Mouse (Mus musculus): ENCODE results near the gene Apip. TPM values are rescaled to one million over a fixed set of nuclear protein-coding genes. Genes with fewer than 3 reads are reported as not detected.
A peak's percentile ranks its signal among the peaks of the same experiment; 100 is the strongest.

Gene Apip
- polyA plus RNA-seq, 1 experiment from 2014 or later = 28.0 TPM

DNA sequence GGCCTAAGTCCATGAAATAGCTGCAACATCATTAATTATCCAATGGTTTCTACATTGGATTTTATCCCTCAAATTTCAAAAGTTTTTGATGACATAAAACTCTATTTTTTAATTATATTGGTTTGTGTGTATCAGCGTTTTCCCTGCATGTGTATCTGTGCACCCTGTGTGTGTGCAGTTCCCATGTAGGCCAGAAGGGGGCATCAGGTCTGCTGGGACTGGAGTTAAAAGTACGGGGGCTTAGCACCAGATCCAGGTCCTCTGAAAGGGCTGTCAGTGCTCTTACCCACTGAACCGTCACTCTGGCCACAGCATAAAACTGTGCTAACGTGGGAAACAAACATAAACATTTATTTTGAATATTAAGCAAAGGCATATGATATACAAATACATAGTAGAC, 14.6 kb downstream of the Apip start:
- no peak overlapping the region for H3K27ac ChIP-seq (ENCODE audit: low read depth)
- no peaks in the 10 kb centered on the region for H3K4me1 ChIP-seq (ENCODE audit: insufficient read depth)
- H3K4me3 ChIP-seq (ENCODE audit: low read depth, low read length) = no peak overlapping the region
- no peaks in the 10 kb centered on the region; the same call in 1 of the 2 replicates for H3K9me3 ChIP-seq (ENCODE audit: low read length)
- no peak overlapping the region for H3K9ac ChIP-seq (replicated peaks)
- peak; percentile 50 for TF ChIP-seq CTCF (IDR thresholded peaks at IDR 0.05; ENCODE audit: low read depth)
- no peak for TF ChIP-seq EP300 (IDR thresholded peaks at IDR 0.05; ENCODE audit: low read depth)
- H3K27me3 ChIP-seq (ENCODE audit: insufficient read depth, low read length) = no peaks in the 10 kb centered on the region
- ATAC-seq (no peak), DNase-seq (no peak)
- 93% methylated on average over 4 of the region's 4 CpGs for WGBS (ENCODE audit: insufficient replicate concordance)
- no peak overlapping the region for H3K4me2 ChIP-seq (ENCODE audit: low read depth, low read length)
- H3K36me3 ChIP-seq (replicated peaks; ENCODE audit: insufficient read depth, low read length) = peaks cover 24% of the 10 kb centered on the region; the same call in 1 of the 2 replicates

DNA sequence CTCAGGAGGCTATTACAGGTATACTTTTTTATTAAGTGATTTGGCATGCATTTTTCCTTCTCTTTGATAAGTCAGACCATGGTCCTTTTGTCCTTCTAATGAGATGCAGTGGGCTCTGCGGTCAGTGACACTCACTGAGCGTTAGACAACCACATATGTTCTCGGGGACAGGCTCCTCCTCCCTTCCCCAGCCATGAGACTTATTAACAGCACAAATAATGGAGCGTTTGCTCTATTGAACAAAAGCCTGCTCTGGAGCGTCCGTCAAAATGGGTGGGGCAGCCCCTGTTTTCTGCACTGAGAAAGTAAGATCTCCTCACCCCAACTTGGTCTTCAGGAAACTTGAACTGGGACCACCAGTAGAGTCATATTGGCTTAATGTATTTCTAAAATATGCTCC, 16.0 kb downstream of the Apip start:
- Histone ChIP-seq H3K4me2 (ENCODE audit: low read depth, low read length) (no peak overlapping the region), H3K9ac (replicated peaks) (no peak overlapping the region), H3K36me3 (replicated peaks; ENCODE audit: insufficient read depth, low read length) (peaks cover 29% of the 10 kb centered on the region), H3K27ac (ENCODE audit: low read depth) (no peak overlapping the region), H3K27me3 (ENCODE audit: insufficient read depth, low read length) (no peaks in the 10 kb centered on the region), H3K9me3 (ENCODE audit: low read length) (no peaks in the 10 kb centered on the region; the same call in 1 of the 2 replicates), H3K4me3 (ENCODE audit: low read depth, low read length) (no peak overlapping the region), H3K4me1 (ENCODE audit: insufficient read depth) (no peaks in the 10 kb centered on the region)
- ATAC-seq (no peak), DNase-seq (no peak)
- WGBS (ENCODE audit: insufficient replicate concordance) = 85% methylated on average over 6 of the region's 6 CpGs
- no peak for TF ChIP-seq EP300 (IDR thresholded peaks at IDR 0.05; ENCODE audit: low read depth)
- no peak for TF ChIP-seq CTCF (IDR thresholded peaks at IDR 0.05; ENCODE audit: low read depth)

DNA sequence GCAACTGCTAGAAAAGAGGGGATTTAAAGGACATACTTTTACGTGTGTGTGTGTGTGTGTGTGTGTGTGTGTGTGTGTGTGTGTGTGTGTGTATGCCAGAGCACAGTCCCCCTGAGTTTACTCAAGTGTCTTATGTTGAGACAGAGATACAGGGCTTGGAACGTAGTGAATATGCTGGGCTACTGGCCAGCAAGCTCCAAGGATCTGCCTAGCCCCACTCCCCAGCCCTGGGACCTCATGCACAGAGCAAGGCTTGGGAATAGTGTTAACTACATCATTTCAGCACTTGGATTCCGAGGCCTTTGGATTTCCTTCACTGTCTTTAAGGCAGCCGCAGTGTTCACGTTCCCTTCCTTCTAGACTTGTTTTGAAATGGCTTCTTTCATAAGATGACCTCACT, 29.1 kb downstream of the Apip start:
- Histone ChIP-seq H3K27me3 (ENCODE audit: insufficient read depth, low read length) (no peaks in the 10 kb centered on the region), H3K4me1 (ENCODE audit: insufficient read depth) (no peaks in the 10 kb centered on the region), H3K9ac (replicated peaks) (no peak overlapping the region), H3K9me3 (ENCODE audit: low read length) (no peaks in the 10 kb centered on the region), H3K36me3 (replicated peaks; ENCODE audit: insufficient read depth, low read length) (no peaks in the 10 kb centered on the region), H3K27ac (ENCODE audit: low read depth) (no peak overlapping the region), H3K4me3 (ENCODE audit: low read depth, low read length) (no peak overlapping the region), H3K4me2 (ENCODE audit: low read depth, low read length) (no peak overlapping the region)
- TF ChIP-seq EP300 (IDR thresholded peaks at IDR 0.05; ENCODE audit: low read depth) = no peak
- no peak for TF ChIP-seq CTCF (IDR thresholded peaks at IDR 0.05; ENCODE audit: low read depth)
- WGBS (ENCODE audit: insufficient replicate concordance) = 74% methylated on average over 5 of the region's 5 CpGs
- DNase-seq (no peak), ATAC-seq (no peak)

DNA sequence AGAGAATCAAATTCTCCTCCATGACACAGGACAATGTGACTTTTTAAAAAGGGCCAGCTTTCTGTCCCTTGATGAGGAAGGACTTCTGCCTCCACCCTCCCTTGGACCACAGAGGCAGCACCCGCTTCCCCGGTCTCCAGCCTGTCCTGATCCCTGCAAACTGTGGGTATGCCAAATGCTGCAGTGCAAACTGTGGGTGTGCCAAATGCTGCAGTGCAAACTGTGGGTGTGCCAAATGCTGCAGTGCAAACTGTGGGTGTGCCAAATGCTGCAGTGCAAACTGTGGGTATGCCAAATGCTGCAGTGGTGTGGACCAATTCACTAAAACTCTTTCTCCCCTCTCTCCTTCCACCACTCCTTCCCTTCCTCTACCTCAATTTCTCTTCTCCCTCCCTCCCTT, 32.7 kb downstream of the Apip start:
- ATAC-seq = no peak
- Histone ChIP-seq H3K36me3 (replicated peaks; ENCODE audit: insufficient read depth, low read length) (no peaks in the 10 kb centered on the region), H3K9me3 (ENCODE audit: low read length) (no peaks in the 10 kb centered on the region), H3K4me2 (ENCODE audit: low read depth, low read length) (no peak overlapping the region), H3K4me3 (ENCODE audit: low read depth, low read length) (no peak overlapping the region), H3K27me3 (ENCODE audit: insufficient read depth, low read length) (no peaks in the 10 kb centered on the region), H3K27ac (ENCODE audit: low read depth) (no peak overlapping the region), H3K9ac (replicated peaks) (no peak overlapping the region), H3K4me1 (ENCODE audit: insufficient read depth) (no peaks in the 10 kb centered on the region)
- no peak for DNase-seq
- TF ChIP-seq EP300 (IDR thresholded peaks at IDR 0.05; ENCODE audit: low read depth) = no peak
- TF ChIP-seq CTCF (IDR thresholded peaks at IDR 0.05; ENCODE audit: low read depth) = no peak
- WGBS (ENCODE audit: insufficient replicate concordance) = 79% methylated on average over 2 of the region's 2 CpGs

DNA sequence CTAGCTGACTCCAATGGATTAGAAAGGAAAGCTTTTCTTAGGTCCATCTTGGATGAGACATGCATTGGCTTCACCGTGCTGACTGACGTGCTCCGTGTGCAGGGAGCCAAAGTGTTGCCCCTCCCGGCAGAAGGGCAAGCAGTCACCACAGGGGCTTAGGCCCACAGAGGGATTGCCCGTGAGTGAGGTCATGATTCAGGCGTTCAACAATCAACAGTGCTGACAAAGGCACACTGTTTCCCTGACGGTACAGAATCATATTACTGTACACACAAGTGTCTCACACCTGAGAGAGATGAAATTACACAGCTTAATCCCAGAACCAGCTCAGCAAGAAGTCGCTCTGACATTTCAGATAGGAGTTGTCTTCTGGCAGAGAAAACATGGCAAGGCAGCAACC, 38.2 kb downstream of the Apip start:
- no peak overlapping the region for H3K27ac ChIP-seq (ENCODE audit: low read depth)
- H3K27me3 ChIP-seq (ENCODE audit: insufficient read depth, low read length) = no peaks in the 10 kb centered on the region
- no peaks in the 10 kb centered on the region for H3K4me1 ChIP-seq (ENCODE audit: insufficient read depth)
- H3K9me3 ChIP-seq (ENCODE audit: low read length) = no peaks in the 10 kb centered on the region
- no peak overlapping the region for H3K9ac ChIP-seq (replicated peaks)
- H3K4me3 ChIP-seq (ENCODE audit: low read depth, low read length) = no peak overlapping the region
- ATAC-seq (no peak), DNase-seq (no peak)
- no peak for TF ChIP-seq EP300 (IDR thresholded peaks at IDR 0.05; ENCODE audit: low read depth)
- no peak for TF ChIP-seq CTCF (IDR thresholded peaks at IDR 0.05; ENCODE audit: low read depth)
- 75% methylated on average over 8 of the region's 8 CpGs for WGBS (ENCODE audit: insufficient replicate concordance)
- no peaks in the 10 kb centered on the region for H3K36me3 ChIP-seq (replicated peaks; ENCODE audit: insufficient read depth, low read length)
- no peak overlapping the region for H3K4me2 ChIP-seq (ENCODE audit: low read depth, low read length)

DNA sequence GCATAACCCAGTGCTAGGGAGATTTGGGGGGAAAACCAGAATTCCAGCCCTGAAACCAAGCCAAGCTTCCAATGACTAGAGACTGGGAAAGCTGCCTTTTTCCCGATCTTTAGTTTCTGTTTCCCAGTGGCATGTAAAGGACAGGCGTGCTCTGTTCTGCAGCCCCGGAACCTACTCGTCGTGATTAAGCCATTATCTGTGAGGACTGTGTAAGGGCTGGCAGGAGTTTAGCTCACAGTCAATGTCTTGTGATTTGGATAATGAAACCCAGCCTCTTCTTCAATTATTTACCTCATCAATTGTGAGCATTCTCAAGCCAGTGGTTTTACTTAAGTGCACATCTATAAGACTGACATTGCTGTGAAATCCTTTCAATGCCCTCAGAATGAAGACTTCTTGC, 43.7 kb downstream of the Apip start:
- Histone ChIP-seq H3K27me3 (ENCODE audit: insufficient read depth, low read length) (no peaks in the 10 kb centered on the region), H3K4me3 (ENCODE audit: low read depth, low read length) (no peak overlapping the region), H3K4me1 (ENCODE audit: insufficient read depth) (0 out of 2 replicates have a peak, but pooled peaks cover 5% of the 10 kb centered on the region), H3K36me3 (replicated peaks; ENCODE audit: insufficient read depth, low read length) (no peaks in the 10 kb centered on the region), H3K4me2 (ENCODE audit: low read depth, low read length) (no peak overlapping the region), H3K9ac (replicated peaks) (no peak overlapping the region), H3K9me3 (ENCODE audit: low read length) (no peaks in the 10 kb centered on the region), H3K27ac (ENCODE audit: low read depth) (no peak overlapping the region)
- DNase-seq = no peak
- no peak for ATAC-seq
- TF ChIP-seq EP300 (IDR thresholded peaks at IDR 0.05; ENCODE audit: low read depth) (no peak), CTCF (IDR thresholded peaks at IDR 0.05; ENCODE audit: low read depth) (no peak)
- WGBS (ENCODE audit: insufficient replicate concordance) = 70% methylated on average over 5 of the region's 5 CpGs
